Mouse (Mus musculus) T-cell, adult 2 months (primary cell): ENCODE data around the gene Nif3l1.

Experiments
- DNase-seq: peaks from one replicate; pipeline ENCODE4 v3.0.0; 2022; ENCODE audit warnings: low spot score

The Nif3l1 gene

GRCm38 (mm10) chr1:58445143-58445722 lies at the start of gene Nif3l1, which contains the start of gene Ppil3:
Gene Nif3l1, plus strand, starts transcription at chr1:58445151.
Gene Ppil3, minus strand, starts transcription at chr1:58445486.
- DNase-seq: peak; percentile 89

DNA sequence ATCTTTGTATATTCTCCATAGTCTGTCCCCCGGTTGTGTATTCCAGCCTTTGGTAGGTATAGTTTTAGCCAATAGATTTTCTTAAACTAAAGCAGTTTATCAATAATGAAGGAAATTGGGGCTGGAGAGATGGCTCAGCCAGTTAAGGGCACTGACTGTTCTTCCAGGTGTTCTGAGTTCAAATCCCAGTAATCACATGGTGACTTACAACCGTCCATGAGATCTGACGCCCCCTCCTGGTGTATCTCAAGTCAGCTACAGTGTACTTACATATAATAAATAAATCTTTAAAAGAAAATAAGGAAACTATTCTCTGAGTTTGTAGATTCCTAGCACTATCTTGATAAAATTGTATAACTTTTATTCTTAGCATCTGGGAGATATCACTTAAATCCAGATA lies 49.6 kb upstream of the Nif3l1 start:
- no peak for DNase-seq

- DNase-seq: no peak
Observed at GRCm38 (mm10) chr1:58396179-58396578, 48.8 kb upstream of the Nif3l1 start.

DNA sequence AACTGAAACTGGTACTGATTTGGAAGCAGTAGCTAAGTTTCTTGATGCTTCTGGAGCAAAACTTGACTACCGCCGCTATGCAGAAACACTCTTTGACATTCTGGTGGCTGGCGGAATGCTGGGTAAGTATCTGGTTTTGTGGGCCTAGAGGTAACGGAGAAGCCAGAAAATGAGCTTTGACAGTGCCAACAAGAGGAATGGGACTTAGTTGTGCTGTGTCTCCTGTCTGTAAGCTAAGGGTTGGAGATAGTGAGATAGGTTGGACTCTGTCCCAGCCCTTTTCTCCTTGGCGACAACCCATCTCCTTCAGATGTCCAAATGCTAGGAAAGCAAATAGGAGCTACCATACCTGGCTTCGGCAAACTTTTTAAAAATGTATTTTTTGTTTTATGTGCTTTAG lies 47.2 kb upstream of the Nif3l1 start:
- no peak for DNase-seq

DNA sequence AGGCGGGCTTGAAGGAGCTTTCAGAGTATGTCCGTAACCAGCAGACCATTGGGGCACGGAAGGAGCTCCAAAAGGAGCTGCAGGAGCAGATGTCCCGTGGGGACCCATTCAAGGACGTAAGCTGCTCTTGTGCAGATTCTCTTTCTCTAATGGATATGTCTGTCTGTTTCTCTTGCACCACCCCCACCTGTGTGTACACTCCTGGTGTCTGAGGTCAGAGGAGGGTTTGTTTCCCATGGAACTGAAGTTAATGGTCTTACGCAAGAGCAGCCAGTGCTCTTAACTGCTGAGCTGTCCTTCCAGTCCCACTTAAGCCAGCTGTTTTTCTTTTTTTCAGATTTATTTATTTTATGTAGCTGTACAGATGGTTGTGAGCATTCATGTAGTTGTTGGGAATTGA lies 43.6 kb upstream of the Nif3l1 start:
- no peak for DNase-seq

DNA sequence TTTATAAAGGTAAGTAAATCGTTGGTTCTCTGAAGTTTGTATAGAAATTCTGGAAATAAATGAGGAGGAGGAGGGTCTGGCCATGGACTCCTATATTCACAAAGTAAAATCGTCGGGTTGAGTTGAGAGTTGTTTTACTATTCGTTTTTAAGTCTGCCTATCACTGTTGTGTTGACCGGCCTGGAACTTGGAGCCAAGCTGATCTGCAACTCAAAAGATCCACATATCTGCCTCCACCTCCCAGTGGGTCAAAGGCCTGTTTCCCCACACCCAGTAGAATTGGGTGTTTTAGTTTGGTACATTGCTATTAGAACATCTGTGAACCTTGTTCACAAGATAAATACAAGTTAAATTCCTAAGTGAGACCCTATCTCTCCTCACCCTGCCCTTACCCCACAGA lies 41.2 kb upstream of the Nif3l1 start:
- DNase-seq: no peak

GRCm38 (mm10) chr1:58407321-58407720 lies 37.6 kb upstream of the Nif3l1 start:
- no peak for DNase-seq

DNA sequence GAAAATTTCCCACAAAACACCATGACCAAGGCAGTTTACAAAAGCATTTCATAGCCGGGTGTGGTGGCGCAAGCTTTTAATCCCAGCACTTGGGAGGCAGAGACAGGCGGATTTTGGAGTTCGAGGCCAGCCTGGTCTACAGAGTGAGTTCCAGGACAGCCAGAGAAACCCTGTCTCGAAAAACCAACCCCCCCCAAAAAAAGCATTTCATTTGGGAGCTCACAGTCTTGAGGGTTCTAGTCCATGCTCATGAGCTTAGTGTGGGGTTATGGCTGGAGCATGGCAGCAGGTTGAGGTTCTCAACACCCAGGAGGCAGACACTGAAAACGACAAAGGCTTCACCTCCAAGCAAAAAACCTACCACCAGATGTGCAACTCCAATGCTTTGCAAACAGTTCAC lies 36.8 kb upstream of the Nif3l1 start:
- DNase-seq: no peak

DNA sequence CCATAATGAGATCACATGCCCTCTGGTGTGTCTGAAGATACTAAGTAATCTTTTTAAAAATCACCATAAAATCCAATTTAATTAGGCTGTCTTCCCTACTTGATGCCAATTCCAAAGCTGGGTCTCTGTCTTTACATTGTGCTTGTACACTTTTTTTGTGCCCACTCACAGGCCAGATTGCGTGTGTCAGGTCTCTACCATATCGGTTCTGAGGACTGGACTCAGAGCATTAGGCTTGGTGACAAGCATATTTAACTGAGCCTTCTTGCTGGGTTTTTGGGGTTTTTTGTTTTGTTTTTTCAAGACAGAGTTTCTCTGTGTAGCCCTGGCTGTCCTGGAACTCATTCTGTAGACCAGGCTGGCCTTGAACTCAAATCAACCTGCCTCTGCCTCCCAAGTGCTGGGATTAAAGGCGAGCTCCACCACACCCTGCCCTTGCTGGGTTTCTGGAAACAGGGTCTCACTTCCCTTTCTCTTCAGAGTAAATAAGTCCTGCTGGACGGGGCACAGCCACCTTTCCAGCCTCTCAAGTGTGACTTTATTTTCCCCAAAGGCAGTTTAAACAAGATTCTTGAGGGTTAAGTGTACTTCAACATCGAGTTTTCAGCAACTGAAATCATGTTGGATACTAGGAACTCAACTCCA lies 35.3 kb upstream of the Nif3l1 start:
- peak; percentile 31 for DNase-seq

GRCm38 (mm10) chr1:58410198-58410588 lies 34.8 kb upstream of the Nif3l1 start:
- peak; percentile 27 for DNase-seq

GRCm38 (mm10) chr1:58410776-58411175 lies 34.2 kb upstream of the Nif3l1 start:
- no peak for DNase-seq

DNA sequence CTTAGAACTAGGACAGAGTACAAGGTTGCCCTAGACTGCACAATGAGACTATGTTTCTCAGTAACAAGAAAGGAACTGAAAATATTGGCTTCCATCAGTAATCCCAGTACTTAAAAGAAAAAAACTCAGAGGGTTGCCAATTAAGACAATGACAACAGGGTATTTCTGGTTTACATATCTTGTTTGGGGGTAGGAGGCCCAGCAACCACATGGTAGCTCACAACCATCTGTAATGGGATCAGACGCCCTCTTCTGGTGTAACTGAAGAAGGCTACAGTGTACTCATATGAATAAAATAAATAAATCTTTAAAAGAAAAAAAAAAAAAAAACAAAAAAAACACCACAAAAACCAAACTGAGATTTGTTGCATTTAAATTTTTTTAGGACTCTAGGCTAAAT lies 29.5 kb upstream of the Nif3l1 start:
- peak; percentile 50 for DNase-seq

- no peak for DNase-seq
Observed at GRCm38 (mm10) chr1:58416048-58416447, 28.9 kb upstream of the Nif3l1 start.

GRCm38 (mm10) chr1:58420032-58420431 lies 24.9 kb upstream of the Nif3l1 start:
- no peak for DNase-seq

GRCm38 (mm10) chr1:58420961-58421360 lies 24.0 kb upstream of the Nif3l1 start:
- DNase-seq: peak; percentile 45

GRCm38 (mm10) chr1:58422879-58423278 lies 22.1 kb upstream of the Nif3l1 start:
- DNase-seq: peak; percentile 81

GRCm38 (mm10) chr1:58423371-58424248 lies 21.3 kb upstream of the Nif3l1 start, which contains the start of gene Clk1:
Gene Clk1, minus strand, starts transcription at chr1:58424066.
- DNase-seq: peak; percentile 93

GRCm38 (mm10) chr1:58424551-58424950 lies 20.4 kb upstream of the Nif3l1 start:
- no peak for DNase-seq

GRCm38 (mm10) chr1:58444691-58445090 lies 260 bp upstream of the Nif3l1 start:
- no peak for DNase-seq

GRCm38 (mm10) chr1:58445861-58446260 lies 910 bp downstream of the Nif3l1 start:
- DNase-seq: peak; percentile 66

DNA sequence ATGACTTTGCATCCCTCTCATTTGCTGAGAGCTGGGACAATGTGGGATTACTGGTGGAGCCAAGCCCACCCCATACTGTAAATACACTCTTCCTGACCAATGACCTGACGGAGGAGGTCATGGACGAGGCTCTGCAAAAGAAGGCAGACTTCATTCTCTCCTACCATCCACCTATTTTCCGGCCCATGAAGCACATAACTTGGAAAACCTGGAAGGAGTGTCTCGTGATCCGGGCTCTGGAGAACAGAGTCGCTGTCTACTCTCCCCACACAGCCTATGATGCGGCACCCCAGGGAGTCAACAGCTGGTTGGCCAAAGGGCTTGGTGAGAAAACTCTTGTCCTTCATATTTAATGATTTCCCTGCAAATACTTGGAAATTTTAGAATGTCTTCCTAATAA lies 2.8 kb downstream of the Nif3l1 start:
- no peak for DNase-seq

- no peak for DNase-seq
Observed at GRCm38 (mm10) chr1:58448396-58448795, 3.4 kb downstream of the Nif3l1 start.

GRCm38 (mm10) chr1:58454316-58454715 lies 9.4 kb downstream of the Nif3l1 start:
- peak; percentile 76 for DNase-seq
